Mouse (Mus musculus): ENCODE measurements around the gene Nr6a1. TPM values are rescaled to one million over a fixed set of nuclear protein-coding genes. Genes with fewer than 3 reads are reported as not detected.

Gene Nr6a1
- polyA plus RNA-seq, 1 experiment = 4.3 TPM

- no peak for TF ChIP-seq CTCF (IDR thresholded peaks at IDR 0.05; ENCODE audit: control insufficient read depth, insufficient read depth, low read length)
- no peak for TF ChIP-seq POLR2A (IDR thresholded peaks at IDR 0.05; ENCODE audit: borderline replicate concordance, control insufficient read depth, low read depth, low read length)
- H3K4me3 ChIP-seq (replicated peaks; ENCODE audit: control insufficient read depth, low read depth, low read length) = no peak overlapping the region
- WGBS = 77% methylated on average over 27 of the region's 27 CpGs
Observed at GRCm38 (mm10) chr2:38697128-38698120, 230.1 kb downstream of the Nr6a1 start.

DNA sequence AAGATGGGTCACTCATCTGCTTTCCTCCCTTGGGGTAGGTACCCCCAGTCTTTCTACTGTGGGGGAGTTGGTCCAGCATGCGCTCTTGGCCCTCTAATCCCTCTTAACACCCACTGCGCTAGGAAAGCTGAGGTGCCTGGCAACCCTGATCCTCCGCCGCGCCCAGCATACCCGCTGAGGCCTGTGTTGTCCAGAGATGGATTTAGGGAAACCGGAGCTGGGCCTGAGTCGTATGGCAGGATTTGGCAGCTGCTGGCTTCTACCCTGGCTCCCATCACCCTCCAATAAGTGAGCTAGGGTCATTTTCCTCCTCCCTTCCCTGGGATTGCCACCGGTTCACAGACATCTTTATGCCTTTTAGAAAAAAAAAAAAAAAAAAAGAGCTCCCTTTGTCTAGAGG lies 231.7 kb downstream of the Nr6a1 start:
- H3K4me3 ChIP-seq (replicated peaks; ENCODE audit: control insufficient read depth, low read depth, low read length) = no peak overlapping the region
- no peaks in the 10 kb centered on the region for H3K4me1 ChIP-seq (ENCODE audit: control insufficient read depth, insufficient read depth, low read length)
- 78% methylated on average over 9 of the region's 9 CpGs for WGBS
- TF ChIP-seq CTCF (IDR thresholded peaks at IDR 0.05; ENCODE audit: control insufficient read depth, insufficient read depth, low read length) (no peak), POLR2A (IDR thresholded peaks at IDR 0.05; ENCODE audit: borderline replicate concordance, control insufficient read depth, low read depth, low read length) (no peak)
- H3K27ac ChIP-seq (ENCODE audit: control insufficient read depth, insufficient read depth, low read depth, low read length, poor library complexity) = no peak overlapping the region

More at GRCm38 (mm10) chr2:38697128-38698120, 230.1 kb downstream of the Nr6a1 start:
- H3K4me1 ChIP-seq (ENCODE audit: control insufficient read depth, insufficient read depth, low read length) = no peaks in the 10 kb centered on the region
- H3K27ac ChIP-seq (ENCODE audit: control insufficient read depth, insufficient read depth, low read depth, low read length, poor library complexity) = no peak overlapping the region

GRCm38 (mm10) chr2:38691542-38691941 lies 235.9 kb downstream of the Nr6a1 start:
- no peaks in the 10 kb centered on the region for H3K4me1 ChIP-seq (ENCODE audit: control insufficient read depth, insufficient read depth, low read length)
- H3K4me3 ChIP-seq (replicated peaks; ENCODE audit: control insufficient read depth, low read depth, low read length) = no peak overlapping the region
- TF ChIP-seq POLR2A (IDR thresholded peaks at IDR 0.05; ENCODE audit: borderline replicate concordance, control insufficient read depth, low read depth, low read length) = no peak
- peak; percentile 60; the same call in 1 of the 2 replicates for TF ChIP-seq CTCF (IDR thresholded peaks at IDR 0.05; ENCODE audit: control insufficient read depth, insufficient read depth, low read length)
- H3K27ac ChIP-seq (ENCODE audit: control insufficient read depth, insufficient read depth, low read depth, low read length, poor library complexity) = no peak overlapping the region; the same call in 1 of the 2 replicates
- 20% methylated on average over 8 of the region's 8 CpGs for WGBS

- H3K4me1 ChIP-seq (ENCODE audit: control insufficient read depth, insufficient read depth, low read length) = no peaks in the 10 kb centered on the region
- H3K27ac ChIP-seq (ENCODE audit: control insufficient read depth, insufficient read depth, low read depth, low read length, poor library complexity) = no peak overlapping the region
- WGBS = 44% methylated on average over 1 of the region's 1 CpGs
- TF ChIP-seq POLR2A (IDR thresholded peaks at IDR 0.05; ENCODE audit: borderline replicate concordance, control insufficient read depth, low read depth, low read length) = no peak
- TF ChIP-seq CTCF (IDR thresholded peaks at IDR 0.05; ENCODE audit: control insufficient read depth, insufficient read depth, low read length) = no peak
- no peak overlapping the region for H3K4me3 ChIP-seq (replicated peaks; ENCODE audit: control insufficient read depth, low read depth, low read length)
Observed at GRCm38 (mm10) chr2:38689881-38690280, 237.6 kb downstream of the Nr6a1 start.

DNA sequence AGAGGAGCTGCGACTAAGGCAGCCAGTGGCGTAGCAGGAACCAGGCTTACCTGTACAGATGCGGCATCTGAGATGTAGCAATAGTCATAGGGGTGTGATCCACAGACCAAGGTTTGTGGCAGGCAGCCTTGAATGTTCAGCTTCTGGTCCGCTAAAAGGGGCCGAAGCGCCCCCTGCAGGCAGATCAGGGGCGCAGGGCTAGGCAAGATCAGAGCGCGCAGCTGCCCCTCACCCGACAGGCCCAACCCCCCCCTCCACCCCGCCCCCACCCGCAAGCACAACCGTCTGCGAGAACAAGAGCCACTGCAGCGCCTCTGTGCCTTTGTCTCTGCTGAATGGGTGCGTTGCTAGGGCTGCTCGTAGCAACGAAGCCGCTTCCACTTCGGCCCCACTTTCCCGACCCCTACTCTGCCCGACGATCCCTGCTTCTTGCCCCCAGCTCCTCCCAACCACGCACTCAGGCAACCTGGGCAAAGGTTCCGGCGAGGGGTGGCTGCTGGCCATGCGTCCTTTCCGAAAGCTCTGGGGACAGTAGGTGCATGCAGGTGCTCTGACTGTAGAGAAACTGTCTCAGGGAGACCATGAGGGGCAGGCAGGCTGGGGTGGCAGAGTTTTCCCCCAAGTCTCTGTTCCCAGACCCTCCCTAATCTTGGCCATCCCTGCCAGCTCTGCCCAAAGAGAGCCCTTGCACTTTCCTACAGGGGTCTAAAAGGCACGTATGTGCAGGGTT lies 238.5 kb downstream of the Nr6a1 start:
- no peak overlapping the region for H3K4me3 ChIP-seq (replicated peaks; ENCODE audit: control insufficient read depth, low read depth, low read length)
- WGBS = 10% methylated on average over 29 of the region's 29 CpGs
- no peak overlapping the region for H3K27ac ChIP-seq (ENCODE audit: control insufficient read depth, insufficient read depth, low read depth, low read length, poor library complexity)
- TF ChIP-seq POLR2A (IDR thresholded peaks at IDR 0.05; ENCODE audit: borderline replicate concordance, control insufficient read depth, low read depth, low read length) = no peak
- peak; percentile 30; the same call in 1 of the 2 replicates for TF ChIP-seq CTCF (IDR thresholded peaks at IDR 0.05; ENCODE audit: control insufficient read depth, insufficient read depth, low read length)
- no peaks in the 10 kb centered on the region for H3K4me1 ChIP-seq (ENCODE audit: control insufficient read depth, insufficient read depth, low read length)

GRCm38 (mm10) chr2:38685746-38686145 lies 241.7 kb downstream of the Nr6a1 start:
- no peaks in the 10 kb centered on the region for H3K4me1 ChIP-seq (ENCODE audit: control insufficient read depth, insufficient read depth, low read length)
- no peak for TF ChIP-seq CTCF (IDR thresholded peaks at IDR 0.05; ENCODE audit: control insufficient read depth, insufficient read depth, low read length)
- TF ChIP-seq POLR2A (IDR thresholded peaks at IDR 0.05; ENCODE audit: borderline replicate concordance, control insufficient read depth, low read depth, low read length) = no peak
- no peak overlapping the region for H3K27ac ChIP-seq (ENCODE audit: control insufficient read depth, insufficient read depth, low read depth, low read length, poor library complexity)
- H3K4me3 ChIP-seq (replicated peaks; ENCODE audit: control insufficient read depth, low read depth, low read length) = no peak overlapping the region
- WGBS = 69% methylated on average over 3 of the region's 3 CpGs

GRCm38 (mm10) chr2:38683083-38683482 lies 244.4 kb downstream of the Nr6a1 start:
- Histone ChIP-seq H3K4me1 (ENCODE audit: control insufficient read depth, insufficient read depth, low read length) (no peaks in the 10 kb centered on the region), H3K27ac (ENCODE audit: control insufficient read depth, insufficient read depth, low read depth, low read length, poor library complexity) (no peak overlapping the region), H3K4me3 (replicated peaks; ENCODE audit: control insufficient read depth, low read depth, low read length) (no peak overlapping the region)
- no peak for TF ChIP-seq POLR2A (IDR thresholded peaks at IDR 0.05; ENCODE audit: borderline replicate concordance, control insufficient read depth, low read depth, low read length)
- TF ChIP-seq CTCF (IDR thresholded peaks at IDR 0.05; ENCODE audit: control insufficient read depth, insufficient read depth, low read length) = no peak
- WGBS = 59% methylated on average over 5 of the region's 5 CpGs

DNA sequence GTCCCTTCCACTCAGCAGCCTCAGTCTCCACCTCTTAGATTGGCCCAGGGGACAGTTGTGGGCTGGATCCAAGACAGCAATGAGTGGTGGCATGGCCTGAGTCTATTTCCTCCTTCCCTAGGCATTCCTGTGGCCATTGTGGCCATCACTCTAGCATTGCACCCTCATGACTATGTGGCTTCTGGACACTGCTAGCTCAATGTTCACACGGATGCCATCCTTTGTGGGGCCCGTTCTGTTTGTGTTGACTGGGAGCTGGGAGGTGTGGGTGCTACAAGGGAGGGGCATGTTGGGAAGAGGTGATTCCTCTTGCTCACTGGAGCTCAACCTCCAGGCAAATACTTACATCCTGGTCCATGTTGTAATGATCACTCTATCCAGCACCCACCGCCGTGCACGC lies 245.3 kb downstream of the Nr6a1 start:
- no peaks in the 10 kb centered on the region for H3K4me1 ChIP-seq (ENCODE audit: control insufficient read depth, insufficient read depth, low read length)
- WGBS = 90% methylated on average over 5 of the region's 5 CpGs
- no peak overlapping the region for H3K4me3 ChIP-seq (replicated peaks; ENCODE audit: control insufficient read depth, low read depth, low read length)
- no peak overlapping the region for H3K27ac ChIP-seq (ENCODE audit: control insufficient read depth, insufficient read depth, low read depth, low read length, poor library complexity)
- TF ChIP-seq POLR2A (IDR thresholded peaks at IDR 0.05; ENCODE audit: borderline replicate concordance, control insufficient read depth, low read depth, low read length) (no peak), CTCF (IDR thresholded peaks at IDR 0.05; ENCODE audit: control insufficient read depth, insufficient read depth, low read length) (no peak)
